Comparison of ENCODE assay signal across 8 mouse cellular contexts in genomic region chr16:8869715-8870114, GRCm38 (mm10). TPM values are rescaled to one million over a fixed set of nuclear protein-coding genes. Genes with fewer than 3 reads are reported as not detected.
A peak's percentile ranks its signal among the peaks of the same experiment; 100 is the strongest.
DNase-seq lines count a peak whose midpoint lies in the region; ATAC-seq and TF ChIP-seq lines count a peak whose summit lies in the region.

No protein-coding gene starts in this region.

- H3K27ac ChIP-seq in heart, adult 2 months = no peak overlapping the region
- H3K27ac ChIP-seq in limb, embryonic 12.5 days = no peak overlapping the region

- H3K36me3 ChIP-seq in heart, adult 2 months (ENCODE audit: control insufficient read depth, insufficient read depth, low read length) = no peaks in the 10 kb centered on the region
- H3K36me3 ChIP-seq in limb, embryonic 12.5 days = peaks cover 6% of the 10 kb centered on the region; the same call in 1 of the 2 replicates

- H3K9ac ChIP-seq in heart, adult 2 months (ENCODE audit: low read depth, low read length) = no peak overlapping the region
- H3K9ac ChIP-seq in limb, embryonic 12.5 days (replicated peaks) = no peak overlapping the region

- H3K9me3 ChIP-seq in limb, embryonic 12.5 days = no peaks in the 10 kb centered on the region

- H3K4me1 ChIP-seq in heart, adult 2 months (ENCODE audit: control insufficient read depth, insufficient read depth, low read length) = peaks cover 5% of the 10 kb centered on the region
- H3K4me1 ChIP-seq in limb, embryonic 12.5 days (replicated peaks) = no peaks in the 10 kb centered on the region

- H3K79me2 ChIP-seq in heart, adult 2 months (replicated peaks; ENCODE audit: control insufficient read depth, insufficient read depth, low read length) = no peaks in the 10 kb centered on the region

- peak; percentile 99; the same call in 1 of the 2 replicates for TF ChIP-seq CTCF in heart, adult 2 months (IDR thresholded peaks at IDR 0.05)

- peak; percentile 76 for DNase-seq in 416B (ENCODE audit: low read depth)
- peak; percentile 65 for DNase-seq in adrenal gland, adult 2 months
- peak; percentile 76 for DNase-seq in embryo, embryonic 11 days
- DNase-seq in heart, adult 2 months = peak; percentile 71 to 75
- peak; percentile 55 to 80 for DNase-seq in kidney, adult 8-10 months
- DNase-seq in natural killer cell, adult 2 months (ENCODE audit: low spot score in 2 of 2) = peak; percentile 48 to 65
- peak; percentile 60 to 79 for DNase-seq in spleen, postnatal 4 days (ENCODE audit: low spot score in 2 of 2)

- peak; percentile 54; the same call in 1 of the 2 replicates for ATAC-seq in limb, embryonic 12.5 days (ENCODE audit: insufficient number of reproducible peaks, insufficient read depth, low FRiP score, low TSS enrichment, low read depth)

- no peak for TF ChIP-seq POLR2A in heart, adult 2 months (IDR thresholded peaks at IDR 0.05; ENCODE audit: insufficient read depth, low read depth, low read length)

- intact Hi-C loops in heart, adult 2 months (cut with DNase I) = loop anchor here (1.0 to 5.0 kb wide), 4 partner anchors 63 to 377 kb away; no protein-coding TSS in a partner anchor

- H3K4me3 ChIP-seq in heart, adult 2 months = no peak overlapping the region
- H3K4me3 ChIP-seq in limb, embryonic 12.5 days (replicated peaks) = no peak overlapping the region

- TF ChIP-seq EP300 in heart, adult 2 months (IDR thresholded peaks at IDR 0.05; ENCODE audit: insufficient read depth, low read depth, low read length) = peak; percentile 83

- WGBS in heart, adult 2 months = 38% methylated on average over 2 of the region's 2 CpGs
- WGBS in limb, embryonic 12.5 days = 29% methylated on average over 2 of the region's 2 CpGs

- H3K4me2 ChIP-seq in limb, embryonic 12.5 days = no peak overlapping the region

- no peaks in the 10 kb centered on the region for H3K27me3 ChIP-seq in heart, adult 2 months (ENCODE audit: control insufficient read depth, insufficient read depth, low read length)
- no peaks in the 10 kb centered on the region for H3K27me3 ChIP-seq in limb, embryonic 12.5 days

RNA-seq across cellular contexts. Expression of gene 1810013L24Rik, which starts 39.8 kb away (rescaled TPM):
- 10 to 100 TPM; 75.7 to 77.0 TPM for total RNA-seq in adrenal gland, adult 2 months (2021)
- polyA plus RNA-seq in adrenal gland, adult 2 months (2012; rRNA removed) = 12.8 and 14.9 TPM in 2 replicates
- 100 to 1,000 TPM in 1 of 2 experiments, 10 to 100 TPM in 1; 93.2 to 133 TPM for total RNA-seq in heart, adult 2 months (2021)
- polyA plus RNA-seq in heart, adult 2 months (2012; rRNA removed) = 29.2 and 57.0 TPM in 2 replicates
- polyA plus RNA-seq in limb, embryonic 12.5 days (2016; fragmentation: Nextera tagmentation; extraction: Ambion mirVana) = 27.6 and 31.4 TPM in 2 replicates
